Mouse (Mus musculus) naive thymus-derived CD4-positive, alpha-beta T cell, adult 2 months (primary cell): ENCODE data around the gene Gpr183.

ENCODE experiments used
- DNase-seq: peaks from one replicate; pipeline ENCODE4 v3.0.0-alpha.2; 2011; ENCODE audit warnings: low read depth

Gpr183 gene

GRCm38 (mm10) chr14:121903381-121903876, 61.6 kb downstream of the Gpr183 start:
- peak; percentile 57 for DNase-seq
